Comparison of ENCODE assay signal across 21 mouse cellular contexts in the genomic region with DNA sequence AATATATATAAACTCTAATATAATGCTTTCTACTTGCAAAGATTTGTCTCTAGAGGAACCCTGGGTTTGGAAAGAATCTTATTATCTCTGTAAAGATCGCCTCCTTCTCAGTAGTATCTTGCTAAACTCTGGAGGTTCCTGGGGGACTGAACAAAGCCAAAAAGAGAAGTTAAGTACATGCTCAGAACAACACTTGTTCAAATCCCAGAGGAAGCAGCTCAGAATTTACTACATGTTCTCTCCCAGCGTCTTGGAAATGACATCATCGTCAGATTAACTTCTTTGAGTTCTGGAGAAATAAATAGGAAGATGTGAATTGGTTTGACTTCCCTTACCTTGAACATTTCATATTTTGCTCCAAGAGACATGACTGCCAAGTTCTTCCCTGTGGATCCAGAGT.
"Had no signal": no experiment of that assay in that cellular context is flagged by ENCODE, and none has a peak within 500 bp of the region (broad histone marks: within the 10 kb centered on the region; RNA-seq: fewer than 3 reads in every experiment).

No protein-coding gene starts in this region.

- H3K27ac ChIP-seq: kidney, postnatal 0 days; layer of hippocampus, adult 2 months; left cerebral cortex, adult 2 months; limb, embryonic 12.5 days; liver, embryonic 13.5 days; midbrain, embryonic 12.5 days; midbrain, embryonic 15.5 days; neural tube, embryonic 12.5 days; neural tube, embryonic 15.5 days; stomach, embryonic 15.5 days had no signal

- H3K36me3 ChIP-seq: limb, embryonic 12.5 days; liver, embryonic 13.5 days; midbrain, embryonic 12.5 days; midbrain, embryonic 15.5 days; neural tube, embryonic 12.5 days; neural tube, embryonic 15.5 days; stomach, embryonic 15.5 days had no signal

- H3K4me2 ChIP-seq: limb, embryonic 12.5 days; liver, embryonic 13.5 days; midbrain, embryonic 12.5 days; midbrain, embryonic 15.5 days; neural tube, embryonic 12.5 days; neural tube, embryonic 15.5 days; stomach, embryonic 15.5 days had no signal

- H3K4me3 ChIP-seq: layer of hippocampus, adult 2 months; left cerebral cortex, adult 2 months; limb, embryonic 12.5 days; liver, embryonic 13.5 days; midbrain, embryonic 12.5 days; midbrain, embryonic 15.5 days; neural tube, embryonic 12.5 days; neural tube, embryonic 15.5 days; stomach, embryonic 15.5 days had no signal

- H3K4me1 ChIP-seq: limb, embryonic 12.5 days; midbrain, embryonic 12.5 days; midbrain, embryonic 15.5 days; neural tube, embryonic 12.5 days; neural tube, embryonic 15.5 days had no signal

- H3K9ac ChIP-seq: limb, embryonic 12.5 days; liver, embryonic 13.5 days; midbrain, embryonic 12.5 days; midbrain, embryonic 15.5 days; neural tube, embryonic 12.5 days; neural tube, embryonic 15.5 days; stomach, embryonic 15.5 days had no signal

- H3K27me3 ChIP-seq: limb, embryonic 12.5 days; liver, embryonic 13.5 days; midbrain, embryonic 12.5 days; midbrain, embryonic 15.5 days; neural tube, embryonic 12.5 days; neural tube, embryonic 15.5 days; stomach, embryonic 15.5 days had no signal

- H3K9me3 ChIP-seq: limb, embryonic 12.5 days; liver, embryonic 13.5 days; midbrain, embryonic 12.5 days; midbrain, embryonic 15.5 days; neural tube, embryonic 12.5 days; neural tube, embryonic 15.5 days; stomach, embryonic 15.5 days had no signal

- ATAC-seq: midbrain, embryonic 15.5 days had no signal

- DNase-seq: kidney, postnatal 25 days; layer of hippocampus, adult 9-11 months; layer of hippocampus, postnatal 36 days; liver, embryonic 13.5 days; lung, adult 2 months; lung, postnatal 14 days; lung, postnatal 4 days; right cerebral cortex, adult 18-20 months; right cerebral cortex, postnatal 14 days; right cerebral cortex, postnatal 4 days; spleen, adult 18-20 months; thymus, postnatal 25 days had no signal
